Mouse (Mus musculus) hindbrain, embryonic 16.5 days (tissue): Measurements from ENCODE around the gene Ptges3l. TPM values are rescaled to one million over a fixed set of nuclear protein-coding genes. Genes with fewer than 3 reads are reported as not detected.
"Not testable (repeated sequence)": the region's sequence is repeated elsewhere in the genome, so short reads cannot be mapped to it uniquely, and the experiment has no call there.

Source experiments
- ATAC-seq: fragments of 200-750 bp; cut with Nextera tagmentation; 2 replicates; pipeline ENCODE4 v1.8.0; 2017; ENCODE audit warnings: moderate TSS enrichment, moderate library complexity
- H3K27ac ChIP-seq: fragments of 300-500 bp; sonication (generic); 2 replicates; pipeline ENCODE4 v1.5.1; 2014; ENCODE audit warnings: low read depth, mild to moderate bottlenecking, control low read depth, low read length, moderate library complexity
- H3K27me3 ChIP-seq: fragments of 300-500 bp; sonication (generic); replicated peaks from 2 replicates; pipeline ENCODE4 v1.6.1; 2014; ENCODE audit warnings: low read length; ENCODE audit not compliant: control insufficient read depth, insufficient read depth
- H3K36me3 ChIP-seq: fragments of 300-500 bp; sonication (generic); 2 replicates; pipeline ENCODE4 v1.6.1; 2014; ENCODE audit warnings: mild to moderate bottlenecking, low read length, moderate library complexity, mixed read lengths; ENCODE audit not compliant: control insufficient read depth, insufficient read depth
- H3K4me1 ChIP-seq: fragments of 300-500 bp; sonication (generic); 2 replicates; pipeline ENCODE4 v1.6.1; 2014; ENCODE audit warnings: low read depth, low read length; ENCODE audit not compliant: control insufficient read depth, insufficient read depth
- H3K4me2 ChIP-seq: fragments of 300-500 bp; sonication (generic); 2 replicates; pipeline ENCODE4 v1.6.1; 2014; ENCODE audit warnings: mild to moderate bottlenecking, low read length, control low read depth, moderate library complexity
- H3K4me3 ChIP-seq: fragments of 300-500 bp; sonication (generic); 2 replicates; pipeline ENCODE4 v1.5.1; 2014; ENCODE audit warnings: mild to moderate bottlenecking, low read length, control low read depth, moderate library complexity
- H3K9ac ChIP-seq: fragments of 300-500 bp; sonication (generic); 2 replicates; pipeline ENCODE4 v1.6.1; 2014; ENCODE audit warnings: low read depth, mild to moderate bottlenecking, control low read depth, low read length, moderate library complexity
- H3K9me3 ChIP-seq: fragments of 300-500 bp; sonication (generic); 2 replicates; pipeline ENCODE4 v1.6.1; 2014; ENCODE audit warnings: mild to moderate bottlenecking, low read length, moderate library complexity; ENCODE audit not compliant: control insufficient read depth
- WGBS: fragments of 180-500 bp; shearing (Covaris S2); extraction: QIAGEN DNeasy Blood & Tissue Kit; methylation state at CpG from one replicate; pipeline ENCODE4 v1.1.7; 2014; 5-methylcytosine and 5-hydroxymethylcytosine counted together
- polyA plus RNA-seq: library from polyadenylated mRNA; unstranded; fragments of >200 nt; fragmentation: Nextera tagmentation; extraction: Ambion mirVana; gene quantifications from 2 replicates; pipeline ENCODE4 v1.2.1, GENCODE M21; 2015

Gene Ptges3l
- polyA plus RNA-seq, result 3.1 and 3.9 TPM in 2 replicates

GRCm38 (mm10) chr11:101424925-101425813 is at the start of gene Ptges3l, which contains the start of gene Rundc1:
Gene Ptges3l, minus strand, starts transcription at chr11:101425333.
Gene Rundc1, plus strand, starts transcription at chr11:101425085.
- Histone ChIP-seq H3K9me3 (no peaks in the 10 kb centered on the region), H3K4me2 (peak within 1 kb of the TSS; percentile 94), H3K4me3 (peak within 1 kb of the TSS; percentile 98), H3K36me3 (peaks cover 7% of the 10 kb centered on the region), H3K4me1 (peaks cover 24% of the 10 kb centered on the region), H3K27me3 (no peaks in the 10 kb centered on the region), H3K27ac (peak within 1 kb of the TSS; percentile 92), H3K9ac (peak within 1 kb of the TSS; percentile 91)
- under 1% methylated on average over 80 of the region's 81 CpGs for WGBS
- ATAC-seq, result peak; percentile 97

- no peak overlapping the region for H3K27ac ChIP-seq
- peaks cover 16% of the 10 kb centered on the region for H3K4me1 ChIP-seq
- no peak for ATAC-seq
- no peaks in the 10 kb centered on the region for H3K9me3 ChIP-seq
- no peak overlapping the region for H3K9ac ChIP-seq
- no peaks in the 10 kb centered on the region; the same call in 1 of the 2 replicates for H3K36me3 ChIP-seq
- H3K27me3 ChIP-seq, result no peaks in the 10 kb centered on the region
- H3K4me2 ChIP-seq, result no peak overlapping the region
- no peak overlapping the region for H3K4me3 ChIP-seq
- WGBS, result 43% methylated on average over 5 of the region's 5 CpGs
Measured at GRCm38 (mm10) chr11:101474298-101474697, 49.2 kb upstream of the Ptges3l start.

- 81% methylated on average over 1 of the region's 1 CpGs for WGBS
- not testable (repeated sequence) for H3K4me2 ChIP-seq, H3K27ac ChIP-seq, ATAC-seq, H3K36me3 ChIP-seq, H3K9me3 ChIP-seq, H3K4me3 ChIP-seq, H3K27me3 ChIP-seq, H3K9ac ChIP-seq
- H3K4me1 ChIP-seq, result peaks cover 21% of the 10 kb centered on the region
Measured at GRCm38 (mm10) chr11:101473686-101474085, 48.6 kb upstream of the Ptges3l start.

GRCm38 (mm10) chr11:101472336-101472735 is 47.2 kb upstream of the Ptges3l start:
- no peaks in the 10 kb centered on the region; the same call in 1 of the 2 replicates for H3K36me3 ChIP-seq
- H3K4me3 ChIP-seq, result no peak overlapping the region
- no peak overlapping the region for H3K9ac ChIP-seq
- peaks cover 16% of the 10 kb centered on the region for H3K4me1 ChIP-seq
- ATAC-seq, result no peak
- no peak overlapping the region for H3K4me2 ChIP-seq
- no peaks in the 10 kb centered on the region for H3K9me3 ChIP-seq
- no peak overlapping the region for H3K27ac ChIP-seq
- 48% methylated on average over 7 of the region's 7 CpGs for WGBS
- no peaks in the 10 kb centered on the region for H3K27me3 ChIP-seq

GRCm38 (mm10) chr11:101471926-101472325 is 46.8 kb upstream of the Ptges3l start:
- H3K4me1 ChIP-seq, result peaks cover 17% of the 10 kb centered on the region
- H3K27ac ChIP-seq, result 0 out of 2 replicates have a peak overlapping the region, but pooled peaks have one; percentile 34
- H3K27me3 ChIP-seq, result no peaks in the 10 kb centered on the region
- ATAC-seq, result no peak
- H3K4me2 ChIP-seq, result no peak overlapping the region
- H3K9me3 ChIP-seq, result no peaks in the 10 kb centered on the region
- no peak overlapping the region for H3K4me3 ChIP-seq
- H3K9ac ChIP-seq, result no peak overlapping the region
- H3K36me3 ChIP-seq, result no peaks in the 10 kb centered on the region; the same call in 1 of the 2 replicates
- 41% methylated on average over 3 of the region's 3 CpGs for WGBS

GRCm38 (mm10) chr11:101470206-101470605 is 45.1 kb upstream of the Ptges3l start:
- Histone ChIP-seq H3K9ac (peak overlapping the region; percentile 23; the same call in 1 of the 2 replicates), H3K4me3 (no peak overlapping the region), H3K9me3 (no peaks in the 10 kb centered on the region), H3K36me3 (no peaks in the 10 kb centered on the region; the same call in 1 of the 2 replicates), H3K4me1 (peaks cover 22% of the 10 kb centered on the region), H3K27ac (no peak overlapping the region), H3K4me2 (peak overlapping the region; percentile 21), H3K27me3 (no peaks in the 10 kb centered on the region)
- 23% methylated on average over 7 of the region's 7 CpGs for WGBS
- ATAC-seq, result no peak

- no peak overlapping the region for H3K27ac ChIP-seq
- WGBS, result 52% methylated on average over 4 of the region's 4 CpGs
- peak overlapping the region; percentile 86 for H3K4me3 ChIP-seq
- H3K4me1 ChIP-seq, result peaks cover 25% of the 10 kb centered on the region
- no peaks in the 10 kb centered on the region for H3K9me3 ChIP-seq
- H3K9ac ChIP-seq, result peak overlapping the region; percentile 89
- ATAC-seq, result no peak
- H3K27me3 ChIP-seq, result no peaks in the 10 kb centered on the region
- no peaks in the 10 kb centered on the region; the same call in 1 of the 2 replicates for H3K36me3 ChIP-seq
- H3K4me2 ChIP-seq, result peak overlapping the region; percentile 86
Measured at GRCm38 (mm10) chr11:101469155-101469554, 44.0 kb upstream of the Ptges3l start.

- ATAC-seq, result no peak
- peaks cover 30% of the 10 kb centered on the region for H3K4me1 ChIP-seq
Measured at GRCm38 (mm10) chr11:101468731-101469130, 43.6 kb upstream of the Ptges3l start.

GRCm38 (mm10) chr11:101468263-101468688 is 43.1 kb upstream of the Ptges3l start:
- peak overlapping the region; percentile 89 for H3K9ac ChIP-seq
- peaks cover 34% of the 10 kb centered on the region for H3K4me1 ChIP-seq
- H3K4me2 ChIP-seq, result peak overlapping the region; percentile 86
- under 1% methylated on average over 24 of the region's 31 CpGs for WGBS
- peak; percentile 45 for ATAC-seq
- no peaks in the 10 kb centered on the region for H3K9me3 ChIP-seq
- peak overlapping the region; percentile 86 for H3K4me3 ChIP-seq
- H3K27me3 ChIP-seq, result no peaks in the 10 kb centered on the region
- H3K27ac ChIP-seq, result peak overlapping the region; percentile 88
- H3K36me3 ChIP-seq, result no peaks in the 10 kb centered on the region; the same call in 1 of the 2 replicates

More at GRCm38 (mm10) chr11:101468731-101469130, 43.6 kb upstream of the Ptges3l start:
- Histone ChIP-seq H3K9me3 (no peaks in the 10 kb centered on the region), H3K4me3 (peak overlapping the region; percentile 86), H3K4me2 (peak overlapping the region; percentile 86), H3K27me3 (no peaks in the 10 kb centered on the region), H3K27ac (peak overlapping the region; percentile 88), H3K36me3 (no peaks in the 10 kb centered on the region; the same call in 1 of the 2 replicates), H3K9ac (peak overlapping the region; percentile 89)
- 3% methylated on average over 13 of the region's 13 CpGs for WGBS
